Mouse (Mus musculus) ES-Bruce4 (cell line): ENCODE data around the gene Tm6sf1.

ENCODE experiments used
- CTCF ChIP-seq: IDR thresholded peaks from one replicate; pipeline ENCODE4 v1.8.1; 2011; ENCODE audit warnings: low read depth, low read length
- EP300 ChIP-seq: IDR thresholded peaks from 2 replicates; pipeline ENCODE4 v1.6.1; 2011; ENCODE audit warnings: low read depth, low read length; ENCODE audit not compliant: insufficient read depth
- POLR2A ChIP-seq: IDR thresholded peaks from one replicate; pipeline ENCODE4 v1.8.1; 2011; ENCODE audit warnings: low read length; ENCODE audit not compliant: insufficient read depth

DNA sequence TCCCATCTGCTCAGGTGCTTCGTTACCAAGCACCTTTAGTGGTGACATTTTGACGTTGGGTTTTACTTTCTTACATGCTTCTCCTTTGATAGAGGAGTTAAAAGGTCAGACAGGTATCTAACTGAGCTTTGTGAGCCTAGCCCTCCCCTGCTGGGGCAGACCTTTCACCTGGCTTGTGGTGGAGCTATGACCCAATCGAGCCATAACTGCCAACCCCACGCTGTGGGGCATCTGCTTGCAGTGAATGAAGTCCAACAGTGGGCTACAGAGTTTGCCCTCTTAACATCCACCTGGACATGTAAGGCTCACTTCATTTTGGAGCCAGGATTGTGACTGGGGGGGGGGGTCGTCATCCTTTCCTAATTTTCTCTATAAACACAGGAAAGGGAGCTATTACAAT is 21.5 kb downstream of the Tm6sf1 start:
- TF ChIP-seq EP300 (no peak), CTCF (no peak), POLR2A (no peak)
